Mouse (Mus musculus): ENCODE data around the gene Erbb2. TPM values are rescaled to one million over a fixed set of nuclear protein-coding genes. Genes with fewer than 3 reads are reported as not detected.

Gene Erbb2
- polyA plus RNA-seq, 1 experiment from 2014 or later, result 7.6 TPM

DNA sequence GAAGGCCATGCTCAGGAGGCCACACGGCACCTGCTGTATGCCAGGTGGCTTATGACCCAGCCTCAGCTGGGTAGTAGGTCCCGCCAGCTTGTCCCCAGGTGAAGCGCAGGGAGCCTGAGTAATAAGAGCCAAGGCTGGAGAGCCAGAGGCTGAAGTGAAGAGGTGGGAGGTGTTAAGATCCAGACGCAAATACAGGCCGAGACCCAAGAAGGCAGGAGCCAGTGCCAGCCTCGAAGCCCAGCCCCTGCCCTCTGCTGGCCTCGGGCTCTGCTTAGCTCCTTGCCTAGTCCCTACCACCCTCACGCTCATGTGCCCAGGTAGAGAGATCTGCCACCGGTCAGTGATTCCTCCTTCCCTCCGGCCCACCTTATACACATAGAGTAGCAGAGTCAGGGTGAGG, 24.0 kb upstream of the Erbb2 start:
- H3K4me3 ChIP-seq (replicated peaks; ENCODE audit: low read depth, low read length), result no peak overlapping the region
- ATAC-seq (ENCODE audit: low FRiP score, low TSS enrichment) (no peak), DNase-seq (no peak)
- H3K4me2 ChIP-seq (ENCODE audit: low read length), result no peak overlapping the region
- no peak overlapping the region for H3K9ac ChIP-seq (replicated peaks; ENCODE audit: low read length)
- H3K4me1 ChIP-seq (ENCODE audit: control insufficient read depth, insufficient read depth, low read length), result no peaks in the 10 kb centered on the region; the same call in 1 of the 2 replicates
- peaks cover 20% of the 10 kb centered on the region; the same call in 1 of the 2 replicates for H3K27me3 ChIP-seq (ENCODE audit: control insufficient read depth, insufficient read depth, low read length)
- H3K27ac ChIP-seq (replicated peaks; ENCODE audit: low read depth, low read length), result no peak overlapping the region
- no peaks in the 10 kb centered on the region for H3K36me3 ChIP-seq (ENCODE audit: control insufficient read depth, insufficient read depth, low read length)
- 84% methylated on average over 10 of the region's 10 CpGs for WGBS
- no peaks in the 10 kb centered on the region for H3K9me3 ChIP-seq (ENCODE audit: control insufficient read depth, low read length)

DNA sequence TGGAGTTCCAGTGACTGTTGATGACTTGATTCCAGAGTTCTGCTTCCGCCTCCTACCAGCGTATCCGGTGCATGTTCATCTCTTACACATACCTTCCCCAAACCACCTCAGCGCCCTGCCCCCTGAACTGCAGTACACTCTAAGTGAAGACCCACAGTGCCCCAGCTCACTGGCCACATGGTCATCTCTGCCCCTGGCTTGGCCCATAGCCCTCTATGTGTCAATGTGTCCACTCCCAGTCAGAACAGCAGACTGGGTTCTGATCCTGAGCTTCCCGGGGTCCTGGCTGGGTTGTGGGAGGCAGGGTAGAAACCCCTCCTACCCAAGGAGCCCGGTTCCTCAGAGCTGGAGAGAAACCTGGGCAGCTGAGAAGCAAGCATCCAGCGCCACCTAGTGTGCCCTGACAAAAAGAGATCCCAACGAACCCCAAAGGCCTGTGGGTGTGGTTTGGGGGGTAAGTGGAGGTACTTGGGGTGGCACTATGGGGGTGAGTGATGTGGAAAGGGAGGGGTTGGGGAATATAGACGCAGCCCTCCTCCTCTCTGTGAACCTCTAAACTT, 23.0 kb upstream of the Erbb2 start:
- Histone ChIP-seq H3K9ac (replicated peaks; ENCODE audit: low read length) (no peak overlapping the region), H3K4me1 (ENCODE audit: control insufficient read depth, insufficient read depth, low read length) (no peaks in the 10 kb centered on the region; the same call in 1 of the 2 replicates), H3K4me3 (replicated peaks; ENCODE audit: low read depth, low read length) (no peak overlapping the region), H3K4me2 (ENCODE audit: low read length) (no peak overlapping the region), H3K27ac (replicated peaks; ENCODE audit: low read depth, low read length) (no peak overlapping the region), H3K27me3 (ENCODE audit: control insufficient read depth, insufficient read depth, low read length) (peaks cover 20% of the 10 kb centered on the region; the same call in 1 of the 2 replicates), H3K36me3 (ENCODE audit: control insufficient read depth, insufficient read depth, low read length) (no peaks in the 10 kb centered on the region), H3K9me3 (ENCODE audit: control insufficient read depth, low read length) (no peaks in the 10 kb centered on the region)
- ATAC-seq (ENCODE audit: low FRiP score, low TSS enrichment) (no peak), DNase-seq (peak; percentile 73)
- WGBS, result 19% methylated on average over 9 of the region's 9 CpGs

DNA sequence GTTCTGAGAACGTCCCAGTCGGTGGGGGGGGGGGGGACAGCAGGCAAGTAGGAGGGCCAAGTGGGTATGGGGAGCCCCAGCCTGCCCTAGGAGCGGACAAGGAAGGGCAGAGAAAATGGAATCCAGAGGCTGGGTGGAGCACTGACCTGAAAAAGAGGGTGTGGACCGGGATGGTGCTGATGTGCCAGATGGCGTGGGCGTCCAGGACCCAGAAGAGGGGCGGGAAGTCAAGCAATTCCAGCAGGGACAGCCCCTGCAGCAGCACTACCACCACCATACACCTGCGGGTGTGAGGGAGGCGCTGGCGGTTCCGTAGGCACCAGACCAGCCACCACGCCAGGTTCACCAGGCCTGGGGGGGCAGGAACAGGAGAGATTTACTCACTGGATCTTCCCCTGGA, 22.1 kb upstream of the Erbb2 start:
- Histone ChIP-seq H3K9ac (replicated peaks; ENCODE audit: low read length) (no peak overlapping the region), H3K4me1 (ENCODE audit: control insufficient read depth, insufficient read depth, low read length) (no peaks in the 10 kb centered on the region; the same call in 1 of the 2 replicates), H3K4me2 (ENCODE audit: low read length) (no peak overlapping the region), H3K27ac (replicated peaks; ENCODE audit: low read depth, low read length) (no peak overlapping the region), H3K4me3 (replicated peaks; ENCODE audit: low read depth, low read length) (no peak overlapping the region), H3K9me3 (ENCODE audit: control insufficient read depth, low read length) (no peaks in the 10 kb centered on the region), H3K36me3 (ENCODE audit: control insufficient read depth, insufficient read depth, low read length) (no peaks in the 10 kb centered on the region), H3K27me3 (ENCODE audit: control insufficient read depth, insufficient read depth, low read length) (peaks cover 20% of the 10 kb centered on the region; the same call in 1 of the 2 replicates)
- DNase-seq (no peak), ATAC-seq (ENCODE audit: low FRiP score, low TSS enrichment) (no peak)
- 77% methylated on average over 12 of the region's 12 CpGs for WGBS

DNA sequence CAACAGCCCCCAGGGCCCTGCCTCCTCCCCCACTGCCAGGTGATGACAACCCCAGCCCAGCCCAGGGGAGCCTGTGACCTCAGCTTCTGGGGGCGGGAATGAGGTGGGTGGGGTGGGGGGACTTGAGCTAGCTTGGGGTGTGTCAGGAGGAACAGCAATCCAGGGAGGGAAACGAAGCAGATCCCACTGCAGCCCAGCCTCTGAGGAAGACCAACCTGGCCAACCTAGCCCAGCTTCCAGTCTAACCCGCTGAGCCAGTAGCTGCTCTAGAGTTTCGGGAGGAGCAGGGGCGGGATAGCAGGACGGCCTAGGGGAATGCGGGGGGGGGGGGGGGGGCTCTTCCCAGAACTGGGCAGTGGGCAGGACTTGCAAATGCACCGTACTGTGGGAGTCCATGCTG, 20.2 kb upstream of the Erbb2 start:
- 20% methylated on average over 8 of the region's 8 CpGs for WGBS
- ATAC-seq (ENCODE audit: low FRiP score, low TSS enrichment) (no peak), DNase-seq (no peak)
- no peaks in the 10 kb centered on the region for H3K36me3 ChIP-seq (ENCODE audit: control insufficient read depth, insufficient read depth, low read length)
- no peak overlapping the region for H3K4me2 ChIP-seq (ENCODE audit: low read length)
- H3K4me1 ChIP-seq (ENCODE audit: control insufficient read depth, insufficient read depth, low read length), result no peaks in the 10 kb centered on the region; the same call in 1 of the 2 replicates
- H3K9me3 ChIP-seq (ENCODE audit: control insufficient read depth, low read length), result no peaks in the 10 kb centered on the region
- no peak overlapping the region for H3K4me3 ChIP-seq (replicated peaks; ENCODE audit: low read depth, low read length)
- peaks cover 13% of the 10 kb centered on the region; the same call in 1 of the 2 replicates for H3K27me3 ChIP-seq (ENCODE audit: control insufficient read depth, insufficient read depth, low read length)
- no peak overlapping the region for H3K9ac ChIP-seq (replicated peaks; ENCODE audit: low read length)
- no peak overlapping the region for H3K27ac ChIP-seq (replicated peaks; ENCODE audit: low read depth, low read length)

DNA sequence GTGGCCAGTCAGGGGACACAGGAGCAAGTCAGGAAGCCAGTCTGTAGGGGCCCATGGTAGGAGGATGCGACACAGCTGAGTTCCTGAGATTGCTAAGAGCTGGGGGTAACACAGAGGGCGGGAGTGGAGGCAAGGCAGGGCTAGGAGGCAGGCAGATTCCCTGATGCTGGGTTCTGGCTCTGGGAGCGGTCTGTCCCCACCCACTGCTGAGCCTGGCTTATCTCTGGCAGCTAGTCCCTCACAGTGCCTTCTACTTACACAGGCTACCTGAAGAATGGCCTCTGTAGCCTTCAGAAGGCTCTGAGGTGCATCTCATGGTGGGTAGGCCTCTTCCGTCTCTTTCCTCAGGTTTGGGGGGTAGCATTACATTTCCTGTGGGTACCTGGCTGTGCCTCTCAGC, 19.6 kb upstream of the Erbb2 start:
- ATAC-seq (ENCODE audit: low FRiP score, low TSS enrichment), result no peak
- H3K9me3 ChIP-seq (ENCODE audit: control insufficient read depth, low read length), result no peaks in the 10 kb centered on the region
- H3K9ac ChIP-seq (replicated peaks; ENCODE audit: low read length), result no peak overlapping the region
- no peak overlapping the region for H3K4me3 ChIP-seq (replicated peaks; ENCODE audit: low read depth, low read length)
- no peak for DNase-seq
- no peaks in the 10 kb centered on the region for H3K36me3 ChIP-seq (ENCODE audit: control insufficient read depth, insufficient read depth, low read length)
- H3K27me3 ChIP-seq (ENCODE audit: control insufficient read depth, insufficient read depth, low read length), result peaks cover 7% of the 10 kb centered on the region; the same call in 1 of the 2 replicates
- 62% methylated on average over 4 of the region's 4 CpGs for WGBS
- H3K4me2 ChIP-seq (ENCODE audit: low read length), result no peak overlapping the region
- no peaks in the 10 kb centered on the region; the same call in 1 of the 2 replicates for H3K4me1 ChIP-seq (ENCODE audit: control insufficient read depth, insufficient read depth, low read length)
- H3K27ac ChIP-seq (replicated peaks; ENCODE audit: low read depth, low read length), result no peak overlapping the region

DNA sequence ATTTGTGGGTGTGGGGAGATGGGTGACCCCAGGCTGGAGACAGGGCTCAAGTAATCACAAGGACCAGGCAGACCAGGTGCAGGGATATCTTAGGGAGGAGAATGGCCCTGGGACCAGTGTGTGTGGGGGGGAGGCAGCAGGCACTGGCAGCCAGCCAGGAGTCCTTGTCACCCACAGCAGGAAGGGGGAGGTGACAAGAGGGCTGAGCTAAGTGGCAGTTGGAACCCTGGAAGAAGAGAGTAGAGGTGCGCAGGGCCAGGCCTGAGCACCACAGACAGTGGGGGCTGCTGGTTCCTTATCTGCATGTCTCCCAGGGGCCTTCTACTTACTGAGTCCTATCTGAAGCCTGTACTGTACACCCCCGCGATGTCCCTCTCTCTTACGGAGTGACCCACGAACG, 19.0 kb upstream of the Erbb2 start:
- H3K4me2 ChIP-seq (ENCODE audit: low read length), result no peak overlapping the region
- no peak overlapping the region for H3K27ac ChIP-seq (replicated peaks; ENCODE audit: low read depth, low read length)
- 72% methylated on average over 6 of the region's 6 CpGs for WGBS
- DNase-seq, result no peak
- no peaks in the 10 kb centered on the region for H3K9me3 ChIP-seq (ENCODE audit: control insufficient read depth, low read length)
- no peaks in the 10 kb centered on the region for H3K36me3 ChIP-seq (ENCODE audit: control insufficient read depth, insufficient read depth, low read length)
- H3K4me1 ChIP-seq (ENCODE audit: control insufficient read depth, insufficient read depth, low read length), result no peaks in the 10 kb centered on the region; the same call in 1 of the 2 replicates
- H3K4me3 ChIP-seq (replicated peaks; ENCODE audit: low read depth, low read length), result no peak overlapping the region
- no peak for ATAC-seq (ENCODE audit: low FRiP score, low TSS enrichment)
- no peak overlapping the region for H3K9ac ChIP-seq (replicated peaks; ENCODE audit: low read length)
- H3K27me3 ChIP-seq (ENCODE audit: control insufficient read depth, insufficient read depth, low read length), result peaks cover under 1% of the 10 kb centered on the region; the same call in 1 of the 2 replicates

DNA sequence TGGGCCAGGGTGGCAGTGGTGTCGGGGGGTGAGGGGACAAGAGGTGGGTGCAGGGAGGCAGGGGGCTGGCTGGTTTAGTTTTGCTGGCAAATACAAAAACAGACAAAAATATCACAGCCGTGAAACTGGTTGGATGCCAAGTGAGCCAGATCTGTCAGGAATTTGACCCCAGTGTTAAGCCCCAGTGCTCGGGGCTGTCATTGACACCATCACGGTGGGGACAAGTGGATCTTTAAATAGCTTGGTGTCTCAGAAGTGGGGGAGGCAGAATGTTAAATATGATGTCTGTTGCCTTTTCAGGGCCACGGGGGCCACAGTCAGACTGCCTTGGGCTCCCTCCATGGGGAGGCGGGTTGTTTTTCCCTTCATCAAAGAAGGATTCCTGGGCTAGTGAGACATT, 18.0 kb upstream of the Erbb2 start:
- Histone ChIP-seq H3K27ac (replicated peaks; ENCODE audit: low read depth, low read length) (no peak overlapping the region), H3K4me2 (ENCODE audit: low read length) (no peak overlapping the region), H3K4me1 (ENCODE audit: control insufficient read depth, insufficient read depth, low read length) (peaks cover under 1% of the 10 kb centered on the region), H3K9me3 (ENCODE audit: control insufficient read depth, low read length) (no peaks in the 10 kb centered on the region), H3K9ac (replicated peaks; ENCODE audit: low read length) (no peak overlapping the region), H3K4me3 (replicated peaks; ENCODE audit: low read depth, low read length) (no peak overlapping the region), H3K27me3 (ENCODE audit: control insufficient read depth, insufficient read depth, low read length) (no peaks in the 10 kb centered on the region; the same call in 1 of the 2 replicates), H3K36me3 (ENCODE audit: control insufficient read depth, insufficient read depth, low read length) (no peaks in the 10 kb centered on the region)
- 60% methylated on average over 6 of the region's 6 CpGs for WGBS
- no peak for ATAC-seq (ENCODE audit: low FRiP score, low TSS enrichment)
- DNase-seq, result no peak

DNA sequence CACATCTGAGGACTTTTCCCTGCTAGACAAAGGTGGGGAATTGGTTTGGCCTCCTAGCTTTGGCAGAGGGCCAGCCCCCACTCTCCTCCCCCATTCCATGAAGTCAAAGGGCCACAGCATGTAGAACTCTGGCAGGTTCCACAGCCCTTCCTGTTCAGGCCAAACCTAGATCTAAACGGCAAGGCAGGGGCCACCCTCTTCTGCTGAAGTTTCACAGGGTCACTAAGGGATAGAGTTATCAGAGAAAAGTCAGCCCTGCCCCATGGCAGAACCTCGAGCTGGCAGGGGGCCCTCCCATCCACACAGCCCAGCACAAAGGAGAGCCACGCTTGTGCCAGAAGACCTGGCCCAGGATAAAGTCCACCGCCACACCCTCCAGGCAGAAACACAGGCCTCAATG, 17.2 kb upstream of the Erbb2 start:
- H3K36me3 ChIP-seq (ENCODE audit: control insufficient read depth, insufficient read depth, low read length), result no peaks in the 10 kb centered on the region
- H3K4me2 ChIP-seq (ENCODE audit: low read length), result no peak overlapping the region
- H3K9me3 ChIP-seq (ENCODE audit: control insufficient read depth, low read length), result no peaks in the 10 kb centered on the region
- 48% methylated on average over 4 of the region's 4 CpGs for WGBS
- H3K4me3 ChIP-seq (replicated peaks; ENCODE audit: low read depth, low read length), result no peak overlapping the region
- DNase-seq, result no peak
- H3K9ac ChIP-seq (replicated peaks; ENCODE audit: low read length), result no peak overlapping the region
- H3K27ac ChIP-seq (replicated peaks; ENCODE audit: low read depth, low read length), result no peak overlapping the region
- peaks cover 7% of the 10 kb centered on the region for H3K4me1 ChIP-seq (ENCODE audit: control insufficient read depth, insufficient read depth, low read length)
- ATAC-seq (ENCODE audit: low FRiP score, low TSS enrichment), result no peak
- H3K27me3 ChIP-seq (ENCODE audit: control insufficient read depth, insufficient read depth, low read length), result no peaks in the 10 kb centered on the region; the same call in 1 of the 2 replicates

DNA sequence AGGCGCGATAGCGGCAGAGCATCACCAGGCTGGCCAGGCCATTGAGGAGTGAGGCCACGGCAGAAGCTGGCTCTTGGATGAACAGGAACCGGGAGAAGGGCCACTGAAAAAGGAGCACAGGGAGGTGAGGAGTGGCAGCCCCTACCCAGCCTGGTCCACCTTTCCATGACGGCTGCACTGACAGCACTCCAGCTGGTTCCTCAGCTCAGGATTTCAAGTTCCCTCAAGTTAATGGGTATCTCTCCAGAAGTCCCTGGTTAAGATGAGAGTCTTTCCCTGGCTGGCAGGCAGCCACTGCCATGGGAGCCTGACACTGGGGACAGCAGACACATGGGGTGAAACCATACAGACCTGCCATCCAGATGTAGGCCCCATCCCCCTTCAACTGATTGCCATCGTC, 14.3 kb upstream of the Erbb2 start:
- H3K4me1 ChIP-seq (ENCODE audit: control insufficient read depth, insufficient read depth, low read length), result peaks cover 13% of the 10 kb centered on the region
- DNase-seq, result no peak
- 88% methylated on average over 7 of the region's 7 CpGs for WGBS
- no peaks in the 10 kb centered on the region for H3K27me3 ChIP-seq (ENCODE audit: control insufficient read depth, insufficient read depth, low read length)
- no peak for ATAC-seq (ENCODE audit: low FRiP score, low TSS enrichment)
- no peak overlapping the region for H3K4me3 ChIP-seq (replicated peaks; ENCODE audit: low read depth, low read length)
- no peaks in the 10 kb centered on the region for H3K9me3 ChIP-seq (ENCODE audit: control insufficient read depth, low read length)
- H3K36me3 ChIP-seq (ENCODE audit: control insufficient read depth, insufficient read depth, low read length), result no peaks in the 10 kb centered on the region
- no peak overlapping the region for H3K27ac ChIP-seq (replicated peaks; ENCODE audit: low read depth, low read length)
- no peak overlapping the region for H3K4me2 ChIP-seq (ENCODE audit: low read length)
- no peak overlapping the region for H3K9ac ChIP-seq (replicated peaks; ENCODE audit: low read length)
